ENCODE assay signal across 12 mouse cellular contexts in the genomic region with DNA sequence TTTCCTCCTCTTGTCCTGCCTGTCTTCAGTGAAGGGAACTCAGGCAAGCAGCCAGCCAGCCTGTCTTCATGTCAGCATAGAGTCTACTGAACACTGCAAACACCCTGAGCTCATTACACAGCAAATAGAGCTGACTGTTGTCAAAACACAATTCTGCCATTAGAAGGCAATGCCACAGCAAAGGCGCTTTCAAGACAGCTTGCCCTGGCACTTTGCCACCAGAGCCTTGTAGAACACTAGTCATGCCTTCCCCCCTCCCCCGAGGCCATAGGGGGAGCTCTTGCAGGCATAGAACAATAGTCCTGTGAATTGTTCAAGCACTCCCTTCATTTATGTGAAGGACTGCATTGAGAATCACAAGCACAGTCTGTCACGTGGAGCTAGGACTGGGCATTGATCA.
DNase-seq lines count a peak whose midpoint lies in the region; ATAC-seq and TF ChIP-seq lines count a peak whose summit lies in the region.
"Had no signal": no experiment of that assay in that cellular context is flagged by ENCODE, and none has a peak within 500 bp of the region (broad histone marks: within the 10 kb centered on the region; RNA-seq: fewer than 3 reads in every experiment).

No protein-coding gene starts in this region.

- H3K9ac ChIP-seq in midbrain, embryonic 13.5 days (replicated peaks), result no peak overlapping the region
- no peak overlapping the region for H3K9ac ChIP-seq in midbrain, embryonic 15.5 days
- H3K9ac ChIP-seq in midbrain, embryonic 16.5 days (ENCODE audit: low read depth, low read length), result no peak overlapping the region
- H3K9ac ChIP-seq: limb, embryonic 15.5 days had no signal

- no peak for TF ChIP-seq POLR2A in brain, embryonic 14.5 days (IDR thresholded peaks at IDR 0.05; ENCODE audit: borderline replicate concordance, extremely low read depth, insufficient read depth, insufficient read length, poor library complexity, severe bottlenecking)

- WGBS in midbrain, embryonic 13.5 days, result 51% methylated on average over 3 of the region's 3 CpGs
- WGBS in midbrain, embryonic 15.5 days, result 50% methylated on average over 3 of the region's 3 CpGs
- 46% methylated on average over 3 of the region's 3 CpGs for WGBS in midbrain, embryonic 16.5 days

- no peak for DNase-seq in frontal cortex, postnatal 14 days (ENCODE audit: low spot score in 2 of 2)
- DNase-seq in brain, embryonic 14.5 days (ENCODE audit: low read depth), result peak; percentile 93
- DNase-seq in liver, result no peak
- DNase-seq in spleen, postnatal 14 days (ENCODE audit: low spot score in 2 of 2), result no peak

- no peak for TF ChIP-seq CTCF in brain, embryonic 14.5 days (IDR thresholded peaks at IDR 0.05; ENCODE audit: borderline replicate concordance, extremely low read depth, insufficient read depth, insufficient read length)

- H3K4me2 ChIP-seq in midbrain, embryonic 13.5 days (replicated peaks), result no peak overlapping the region
- H3K4me2 ChIP-seq in midbrain, embryonic 15.5 days, result no peak overlapping the region
- no peak overlapping the region for H3K4me2 ChIP-seq in midbrain, embryonic 16.5 days (ENCODE audit: low read length)
- H3K4me2 ChIP-seq: limb, embryonic 15.5 days had no signal

- peak; percentile 13; the same call in 1 of the 2 replicates for ATAC-seq in frontal cortex, adult (ENCODE audit: low TSS enrichment)
- ATAC-seq in midbrain, embryonic 13.5 days, result peak; percentile 65
- no peak for ATAC-seq in midbrain, embryonic 15.5 days (replicated peaks)
- ATAC-seq in midbrain, embryonic 16.5 days, result peak; percentile 32; the same call in 1 of the 2 replicates
- ATAC-seq: activated CD4-positive, CD25-positive, alpha-beta regulatory T cell, adult 4 months had no signal

- no peaks in the 10 kb centered on the region for H3K36me3 ChIP-seq in midbrain, embryonic 13.5 days
- H3K36me3 ChIP-seq in midbrain, embryonic 15.5 days (replicated peaks), result no peaks in the 10 kb centered on the region
- H3K36me3 ChIP-seq in midbrain, embryonic 16.5 days (ENCODE audit: control insufficient read depth, insufficient read depth, low read length), result no peaks in the 10 kb centered on the region
- H3K36me3 ChIP-seq: limb, embryonic 15.5 days had no signal

- no peaks in the 10 kb centered on the region for H3K9me3 ChIP-seq in midbrain, embryonic 13.5 days
- no peaks in the 10 kb centered on the region for H3K9me3 ChIP-seq in midbrain, embryonic 15.5 days
- no peaks in the 10 kb centered on the region for H3K9me3 ChIP-seq in midbrain, embryonic 16.5 days (replicated peaks; ENCODE audit: control insufficient read depth, low read length, poor library complexity, severe bottlenecking)
- H3K9me3 ChIP-seq: limb, embryonic 15.5 days; megakaryocyte, embryonic 14.5 days had no signal

- H3K27me3 ChIP-seq in midbrain, embryonic 13.5 days, result peaks cover 5% of the 10 kb centered on the region; the same call in 1 of the 2 replicates
- no peaks in the 10 kb centered on the region; the same call in 1 of the 2 replicates for H3K27me3 ChIP-seq in midbrain, embryonic 15.5 days (replicated peaks)
- 0 out of 2 replicates have a peak, but pooled peaks cover 2% of the 10 kb centered on the region for H3K27me3 ChIP-seq in midbrain, embryonic 16.5 days (ENCODE audit: control insufficient read depth, insufficient read depth, low read depth, low read length)
- H3K27me3 ChIP-seq: CH12.LX had no signal

- no peaks in the 10 kb centered on the region for H3K4me1 ChIP-seq in midbrain, embryonic 13.5 days (replicated peaks)
- H3K4me1 ChIP-seq in midbrain, embryonic 15.5 days, result no peaks in the 10 kb centered on the region
- no peaks in the 10 kb centered on the region for H3K4me1 ChIP-seq in midbrain, embryonic 16.5 days (ENCODE audit: control insufficient read depth, insufficient read depth, low read length)
- H3K4me1 ChIP-seq: limb, embryonic 15.5 days; megakaryocyte, embryonic 14.5 days had no signal

- no peak overlapping the region for H3K27ac ChIP-seq in midbrain, embryonic 13.5 days
- H3K27ac ChIP-seq in midbrain, embryonic 15.5 days, result no peak overlapping the region
- no peak overlapping the region for H3K27ac ChIP-seq in midbrain, embryonic 16.5 days (ENCODE audit: low read length)
- H3K27ac ChIP-seq: limb, embryonic 15.5 days had no signal

- no peak overlapping the region for H3K4me3 ChIP-seq in midbrain, embryonic 13.5 days (replicated peaks)
- H3K4me3 ChIP-seq in midbrain, embryonic 15.5 days, result no peak overlapping the region
- H3K4me3 ChIP-seq in midbrain, embryonic 16.5 days (ENCODE audit: low read depth, low read length), result no peak overlapping the region
- H3K4me3 ChIP-seq: limb, embryonic 15.5 days; megakaryocyte, embryonic 14.5 days had no signal
